Mouse (Mus musculus) intestine, postnatal 0 days (tissue): ENCODE measurements at regions not wholly inside any gene's neighbourhood (a gene's known extent, or its start where the extent isn't known, plus 50 kb on each side); places are given as distances from the start of the nearest gene placed in this dataset.

Experiments
- ATAC-seq: fragments of 200-750 bp; cut with Nextera tagmentation; 2 replicates; pipeline ENCODE4 v1.8.0; 2017; ENCODE audit warnings: mild to moderate bottlenecking, moderate TSS enrichment, moderate library complexity
- H3K27ac ChIP-seq: fragments of 300-500 bp; sonication (generic); 2 replicates; pipeline ENCODE4 v1.5.1; 2014; ENCODE audit warnings: mild to moderate bottlenecking, low read depth, low read length, moderate library complexity
- H3K27me3 ChIP-seq: fragments of 300-500 bp; sonication (generic); replicated peaks from 2 replicates; pipeline ENCODE4 v1.6.1; 2014; ENCODE audit warnings: low read length, mixed read lengths; ENCODE audit not compliant: control insufficient read depth, insufficient read depth
- H3K36me3 ChIP-seq: fragments of 300-500 bp; sonication (generic); 2 replicates; pipeline ENCODE4 v1.6.1; 2014; ENCODE audit warnings: mild to moderate bottlenecking, moderate library complexity; ENCODE audit not compliant: control insufficient read depth, insufficient read depth
- H3K4me1 ChIP-seq: fragments of 300-500 bp; sonication (generic); replicated peaks from 2 replicates; pipeline ENCODE4 v1.6.1; 2014; ENCODE audit warnings: antibody characterized with exemption, low read length, mixed read lengths; ENCODE audit not compliant: control insufficient read depth, insufficient read depth
- H3K4me2 ChIP-seq: fragments of 300-500 bp; sonication (generic); replicated peaks from 2 replicates; pipeline ENCODE4 v1.6.1; 2014; ENCODE audit warnings: low read depth, mild to moderate bottlenecking, moderate library complexity
- H3K4me3 ChIP-seq: fragments of 300-500 bp; sonication (generic); 2 replicates; pipeline ENCODE4 v1.5.1; 2014; ENCODE audit warnings: low read depth, low read length
- H3K9ac ChIP-seq: fragments of 300-500 bp; sonication (generic); 2 replicates; pipeline ENCODE4 v1.6.1; 2014; ENCODE audit warnings: mild to moderate bottlenecking, low read depth, low read length
- H3K9me3 ChIP-seq: fragments of 300-500 bp; sonication (generic); 2 replicates; pipeline ENCODE4 v1.6.1; 2016; ENCODE audit warnings: mixed run types; ENCODE audit not compliant: control insufficient read depth
- CTCF ChIP-seq: sonication (generic); IDR thresholded peaks from 2 replicates; pipeline ENCODE4 v1.5.1; 2016; ENCODE audit warnings: low read depth, mild to moderate bottlenecking, control low read depth, antibody characterized with exemption, moderate library complexity
- WGBS: fragments of 180-500 bp; shearing (Covaris S2); extraction: QIAGEN DNeasy Blood & Tissue Kit; methylation state at CpG from one replicate; pipeline ENCODE4 v1.1.7; 2014; 5-methylcytosine and 5-hydroxymethylcytosine counted together

DNA sequence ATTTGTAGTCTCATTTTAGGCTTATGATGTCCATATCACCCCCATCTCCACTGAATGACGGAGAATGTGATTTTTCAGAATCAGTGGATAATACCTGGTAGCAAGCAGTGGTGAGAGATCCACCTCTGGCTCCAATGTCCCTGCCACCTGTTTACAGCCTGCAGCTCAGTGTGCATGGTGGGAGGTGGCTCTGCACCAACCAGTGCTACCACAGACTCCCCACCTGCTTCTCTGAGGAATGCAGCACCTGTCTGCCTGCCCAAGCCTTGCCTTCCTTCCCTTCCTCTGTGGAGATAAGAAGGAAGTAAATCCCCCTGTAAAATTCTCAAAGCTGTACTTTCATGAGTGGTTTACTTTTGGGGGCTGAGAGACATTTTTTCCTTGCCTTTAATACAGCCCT is 95.9 kb upstream of the Shh start:
- Histone ChIP-seq H3K27me3 (no peaks in the 10 kb centered on the region), H3K9ac (no peak overlapping the region), H3K9me3 (no peaks in the 10 kb centered on the region), H3K36me3 (no peaks in the 10 kb centered on the region), H3K4me1 (no peaks in the 10 kb centered on the region), H3K4me3 (no peak overlapping the region), H3K27ac (peak overlapping the region; percentile 62; the same call in 1 of the 2 replicates), H3K4me2 (no peak overlapping the region)
- peak; percentile 91 for ATAC-seq
- no peak for TF ChIP-seq CTCF
- WGBS: 36% methylated on average over 1 of the region's 1 CpGs

DNA sequence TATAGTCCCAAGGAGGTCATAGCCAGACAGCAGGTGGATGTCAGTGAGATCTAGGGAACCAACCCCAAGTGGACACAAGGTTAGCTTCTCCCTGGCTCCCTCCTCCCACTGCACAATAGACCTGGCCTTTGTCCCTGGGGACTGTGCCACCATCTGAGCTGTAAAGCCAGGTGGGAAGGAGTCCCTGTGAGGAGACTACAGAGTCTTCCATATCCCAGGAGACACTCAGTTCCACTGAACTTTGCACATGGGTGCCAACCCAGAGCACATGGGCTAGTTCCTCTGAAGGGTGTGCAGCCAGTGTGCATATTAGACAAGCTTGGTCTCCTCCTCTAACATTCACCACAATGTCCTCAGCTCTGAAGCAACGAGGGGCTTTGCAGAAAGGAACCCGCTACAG is 86.5 kb upstream of the Shh start:
- Histone ChIP-seq H3K4me3 (no peak overlapping the region), H3K4me1 (no peaks in the 10 kb centered on the region), H3K9me3 (no peaks in the 10 kb centered on the region), H3K4me2 (no peak overlapping the region), H3K36me3 (no peaks in the 10 kb centered on the region), H3K9ac (no peak overlapping the region), H3K27ac (no peak overlapping the region), H3K27me3 (no peaks in the 10 kb centered on the region)
- WGBS: 87% methylated on average over 2 of the region's 2 CpGs
- no peak for TF ChIP-seq CTCF
- peak; percentile 53 for ATAC-seq

DNA sequence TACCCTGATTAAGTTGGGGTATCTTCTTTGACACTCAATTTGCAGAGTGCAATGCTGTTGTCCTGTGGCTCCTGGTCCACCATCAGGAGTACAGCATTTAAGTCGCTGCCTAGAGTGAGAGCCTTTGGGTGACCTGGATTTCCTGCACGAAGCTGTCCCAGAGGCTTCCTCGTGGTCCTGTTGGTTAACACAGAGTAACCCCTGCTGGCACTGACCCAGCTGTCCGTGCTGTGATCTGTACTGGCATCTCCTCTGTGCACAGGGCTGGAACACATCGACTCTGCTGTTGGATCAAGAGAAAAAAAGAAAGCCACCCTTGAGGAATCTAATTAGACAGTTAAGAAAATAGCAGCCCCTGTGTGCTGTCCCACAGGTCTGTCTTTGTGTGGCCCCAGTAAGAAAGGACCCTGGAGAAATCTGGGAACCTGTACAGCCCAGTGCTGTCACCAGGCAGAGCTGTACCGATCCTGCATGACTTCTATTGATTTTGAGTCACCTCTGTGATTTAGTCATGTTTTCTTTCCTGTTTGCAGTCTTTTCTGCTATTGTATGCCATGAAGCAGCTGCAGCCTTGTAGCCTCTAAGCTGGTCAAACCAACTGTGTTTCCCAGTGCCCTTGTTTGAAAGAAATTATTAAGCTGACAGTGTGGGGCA is 63.3 kb upstream of the Shh start:
- ATAC-seq: no peak
- H3K27ac ChIP-seq: no peak overlapping the region

DNA sequence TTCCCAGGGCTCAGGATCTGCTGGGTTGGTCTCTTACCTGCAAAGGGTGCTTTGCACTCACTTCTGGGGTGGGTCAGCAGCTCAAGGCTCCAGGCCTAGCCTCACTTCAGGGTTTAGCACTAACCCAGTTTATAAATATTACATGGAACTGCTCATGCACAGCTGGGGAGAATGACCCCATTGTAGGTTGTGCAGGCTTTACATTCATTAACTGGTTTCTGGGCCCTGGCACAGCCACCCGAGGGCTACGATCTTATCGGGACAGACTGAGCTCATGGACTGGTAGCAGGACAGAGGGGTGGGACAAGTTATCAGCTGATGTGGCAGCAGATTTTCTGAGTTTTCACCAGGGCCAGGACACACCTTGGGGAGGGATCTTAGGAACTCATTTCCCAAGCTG is 59.4 kb upstream of the Shh start:
- no peaks in the 10 kb centered on the region for H3K9me3 ChIP-seq
- H3K4me1 ChIP-seq: no peaks in the 10 kb centered on the region
- H3K36me3 ChIP-seq: no peaks in the 10 kb centered on the region
- WGBS: 40% methylated on average over 3 of the region's 3 CpGs
- ATAC-seq: no peak
- no peak overlapping the region for H3K9ac ChIP-seq
- H3K4me3 ChIP-seq: no peak overlapping the region
- no peak for TF ChIP-seq CTCF
- no peak overlapping the region for H3K4me2 ChIP-seq
- no peaks in the 10 kb centered on the region for H3K27me3 ChIP-seq
- H3K27ac ChIP-seq: no peak overlapping the region

More for the DNA sequence above, 63.3 kb upstream of the Shh start:
- H3K4me2 ChIP-seq: no peak overlapping the region
- no peak overlapping the region for H3K9ac ChIP-seq
- H3K4me1 ChIP-seq: no peaks in the 10 kb centered on the region
- no peak overlapping the region for H3K4me3 ChIP-seq
- 55% methylated on average over 6 of the region's 6 CpGs for WGBS
- H3K27me3 ChIP-seq: no peaks in the 10 kb centered on the region
- TF ChIP-seq CTCF: no peak
- H3K36me3 ChIP-seq: no peaks in the 10 kb centered on the region
- no peaks in the 10 kb centered on the region for H3K9me3 ChIP-seq

DNA sequence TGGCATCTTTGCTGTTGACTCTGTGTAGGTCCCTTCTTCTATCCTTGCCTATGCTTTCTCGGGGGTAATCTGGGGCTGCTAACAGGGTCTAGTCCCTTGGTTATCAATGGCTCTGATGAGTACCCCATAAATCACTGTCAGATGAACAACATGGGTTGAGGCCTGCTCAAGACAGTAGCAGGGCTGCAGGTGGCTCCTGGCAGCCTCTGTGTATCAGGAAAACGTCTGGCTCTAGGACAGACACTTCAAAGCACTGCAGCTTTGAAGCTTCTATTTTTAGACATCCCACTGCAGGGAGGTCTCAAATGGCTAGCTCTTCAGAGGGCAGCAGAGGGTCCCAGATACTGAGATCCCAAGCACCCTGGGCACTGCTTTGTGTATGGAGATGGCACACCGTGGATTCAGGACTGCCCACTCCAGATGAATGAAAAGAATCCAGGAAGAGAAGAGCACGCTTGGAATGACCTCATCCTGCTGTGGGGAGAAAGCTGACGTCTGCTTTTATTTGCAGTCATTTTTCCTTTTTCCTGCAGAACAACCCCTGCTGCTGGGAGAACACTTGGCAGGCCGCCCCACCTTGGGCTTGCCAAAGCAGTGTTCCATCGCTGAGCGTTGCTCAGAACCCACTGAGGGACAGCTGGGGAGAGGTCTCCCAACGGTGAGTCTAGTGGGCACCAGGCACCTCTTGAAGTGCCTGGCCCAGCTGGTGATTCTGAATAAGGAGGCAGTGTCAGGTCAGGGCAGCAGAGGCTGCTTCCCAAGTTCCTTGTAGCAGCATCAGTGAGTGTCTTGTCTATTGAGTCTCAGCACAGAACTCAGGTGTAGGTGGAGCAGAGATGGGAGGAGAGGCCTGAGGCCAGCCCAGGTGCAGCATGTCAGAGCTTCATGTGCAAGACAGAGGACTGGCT is 54.0 kb upstream of the Shh start:
- no peak overlapping the region for H3K27ac ChIP-seq
- 28% methylated on average over 9 of the region's 9 CpGs for WGBS
- no peak for TF ChIP-seq CTCF
- no peak overlapping the region for H3K4me2 ChIP-seq
- H3K4me1 ChIP-seq: no peaks in the 10 kb centered on the region
- no peak overlapping the region for H3K4me3 ChIP-seq
- H3K36me3 ChIP-seq: no peaks in the 10 kb centered on the region
- no peaks in the 10 kb centered on the region for H3K27me3 ChIP-seq
- ATAC-seq: no peak
- H3K9me3 ChIP-seq: no peaks in the 10 kb centered on the region
- no peak overlapping the region for H3K9ac ChIP-seq

DNA sequence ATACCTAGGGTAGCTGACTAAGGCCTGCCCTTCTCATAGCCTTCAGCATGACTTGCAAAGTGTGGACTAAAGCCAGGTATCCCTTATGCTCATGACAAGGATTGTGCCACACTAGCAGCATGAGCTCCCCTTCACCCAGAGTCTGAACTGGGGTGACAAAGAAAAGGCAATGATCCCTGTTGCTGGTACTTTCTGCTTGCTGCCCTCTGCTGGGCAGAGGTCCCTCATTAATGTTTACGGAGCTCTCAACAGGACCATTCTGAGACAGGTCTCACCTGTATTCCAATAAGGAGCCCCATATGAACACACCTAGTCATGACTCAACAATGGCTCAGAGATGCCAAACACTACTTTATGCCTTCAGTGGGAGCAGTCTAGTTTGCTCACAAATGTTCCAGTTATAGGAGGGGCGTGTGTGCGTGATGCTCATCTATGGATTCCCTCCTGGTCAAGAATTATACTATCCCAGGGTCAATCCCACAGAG is 52.0 kb upstream of the Shh start:
- Histone ChIP-seq H3K27me3 (no peaks in the 10 kb centered on the region), H3K4me2 (no peak overlapping the region), H3K9me3 (no peaks in the 10 kb centered on the region), H3K4me1 (no peaks in the 10 kb centered on the region), H3K9ac (no peak overlapping the region), H3K4me3 (no peak overlapping the region), H3K36me3 (no peaks in the 10 kb centered on the region), H3K27ac (no peak overlapping the region)
- peak; percentile 72 for TF ChIP-seq CTCF
- 85% methylated on average over 3 of the region's 3 CpGs for WGBS
- no peak for ATAC-seq
